Mouse (Mus musculus) ES-Bruce4 (cell line): Measurements from ENCODE around the gene Cadm3.

Experiments
- CTCF ChIP-seq: IDR thresholded peaks from one replicate; pipeline ENCODE4 v1.8.1; 2011; ENCODE audit warnings: low read depth, low read length
- POLR2A ChIP-seq: IDR thresholded peaks from one replicate; pipeline ENCODE4 v1.8.1; 2011; ENCODE audit warnings: low read length; ENCODE audit not compliant: insufficient read depth

DNA sequence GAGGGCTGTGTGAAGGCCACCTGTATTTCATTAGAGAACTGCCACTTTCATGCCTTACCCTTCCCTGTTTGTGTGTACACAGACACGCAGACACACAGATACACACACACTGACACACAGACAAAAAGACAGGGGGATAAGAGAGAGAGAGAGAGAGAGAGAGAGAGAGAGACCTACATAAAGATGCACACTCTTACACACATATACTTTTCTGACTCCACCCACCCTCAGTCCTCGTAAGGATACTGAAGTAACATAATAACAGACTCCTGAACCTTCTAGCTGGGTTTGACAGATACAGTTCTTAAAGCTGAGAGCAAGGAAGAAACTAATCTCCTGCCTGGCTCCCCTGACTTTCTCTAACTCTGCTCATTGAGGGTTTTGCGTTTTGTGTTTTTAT is 21.9 kb upstream of the Cadm3 start:
- TF ChIP-seq POLR2A (no peak), CTCF (no peak)
